Mouse (Mus musculus): ENCODE data around the gene Dtd2. TPM values are rescaled to one million over a fixed set of nuclear protein-coding genes. Genes with fewer than 3 reads are reported as not detected.

Dtd2 gene
- 0.96 and 3.0 TPM in 2 replicates for polyA plus RNA-seq (2012; ENCODE audit: low replicate concordance)

GRCm38 (mm10) chr12:52005877-52006632 lies at the start of gene Dtd2:
Gene Dtd2, minus strand, starts transcription at chr12:52006501.

GRCm38 (mm10) chr12:52027963-52028362 lies 21.7 kb upstream of the Dtd2 start, which contains the start of gene Gpr33:
Gene Gpr33, minus strand, starts transcription at chr12:52028063.

GRCm38 (mm10) chr12:51971070-51971664 lies 35.1 kb downstream of the Dtd2 start, which contains the start of gene Heatr5a:
Gene Heatr5a, minus strand, starts transcription at chr12:51971321.

Other genes starting within 250 kb of the Dtd2 start
- 5.8 and 11.6 TPM in 2 replicates for gene Hectd1, start 177.0 kb downstream of the Dtd2 start, polyA plus RNA-seq (2012; ENCODE audit: low replicate concordance)
- 1.3 and 6.8 TPM in 2 replicates for gene Heatr5a, start 35.2 kb downstream of the Dtd2 start, polyA plus RNA-seq (2012; ENCODE audit: low replicate concordance)
- not detected in 2 replicates for gene Gpr33, start 21.6 kb upstream of the Dtd2 start, polyA plus RNA-seq (2012; ENCODE audit: low replicate concordance)
- gene Nubpl, start 91.2 kb upstream of the Dtd2 start, polyA plus RNA-seq (2012; ENCODE audit: low replicate concordance) = 3.2 and 4.3 TPM in 2 replicates